Mouse (Mus musculus): ENCODE measurements around the gene Dzip1l.

Gene Dzip1l

DNA sequence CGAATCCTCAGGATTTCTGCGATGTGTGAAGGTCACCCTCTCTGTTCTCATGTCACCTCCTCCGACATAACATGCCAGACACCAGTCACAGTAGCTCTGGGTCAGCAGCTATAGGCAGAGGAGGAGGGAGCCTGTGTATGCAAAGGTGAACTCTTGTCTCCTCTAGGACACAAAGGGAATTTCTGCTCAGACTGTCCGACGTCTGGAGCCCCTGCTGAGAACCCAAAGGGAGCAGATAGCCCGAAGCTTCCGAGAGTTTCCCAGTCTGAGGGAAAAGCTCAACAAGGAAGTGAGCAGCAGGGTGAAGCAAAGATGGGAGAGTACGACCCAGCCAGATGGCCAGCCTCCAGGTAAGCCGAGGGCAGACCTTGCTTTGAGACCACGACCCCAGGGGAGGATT is 31.5 kb downstream of the Dzip1l start:
- WGBS, result 72% methylated on average over 10 of the region's 10 CpGs

DNA sequence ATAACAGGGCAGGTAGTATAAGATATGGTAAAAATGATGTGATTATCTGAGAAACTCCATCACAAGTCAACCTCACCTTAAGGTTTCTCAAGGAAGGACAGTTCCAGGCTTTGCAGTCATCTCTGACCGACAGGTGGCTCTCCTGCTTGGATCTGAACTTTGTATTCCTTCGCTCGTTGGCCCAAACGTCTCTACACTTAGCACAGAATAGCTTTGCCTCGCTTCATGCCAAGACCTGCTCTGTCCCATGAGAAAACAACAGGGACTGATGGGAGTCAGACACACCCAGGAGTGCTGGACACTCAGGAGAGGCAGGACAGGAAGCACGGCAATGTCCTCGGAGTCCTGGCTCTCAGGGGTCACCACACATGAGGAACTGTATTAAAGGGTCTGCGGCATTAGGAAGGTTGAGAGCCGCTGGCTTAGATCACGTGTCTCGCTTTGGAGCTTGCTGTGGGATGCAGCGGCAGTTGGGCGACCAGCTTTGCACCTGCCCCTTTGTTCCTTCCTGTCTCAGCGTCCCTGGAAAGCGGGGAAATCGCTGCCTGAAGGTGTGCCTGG is 32.4 kb downstream of the Dzip1l start:
- WGBS, result 71% methylated on average over 16 of the region's 16 CpGs

DNA sequence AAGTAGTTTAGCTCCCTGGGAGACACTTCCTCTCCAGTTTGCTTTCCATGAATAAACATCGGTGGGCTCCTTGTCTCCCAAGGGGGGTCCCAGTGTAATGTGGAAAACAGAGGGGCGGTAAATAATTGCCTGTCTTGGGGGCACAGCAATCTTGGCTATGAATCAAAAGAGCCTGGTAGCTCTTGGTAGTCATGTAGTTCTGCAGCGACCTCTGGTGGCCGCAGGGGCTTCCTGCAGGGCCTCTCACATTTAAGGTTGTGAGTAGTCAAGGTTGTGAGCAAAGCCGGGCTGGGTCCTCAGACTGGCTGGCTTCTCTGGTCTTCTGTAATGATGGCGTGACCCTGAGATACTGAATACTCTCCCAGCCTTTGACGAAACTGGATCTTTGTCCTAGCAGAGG is 33.1 kb downstream of the Dzip1l start:
- WGBS, result 28% methylated on average over 7 of the region's 7 CpGs

DNA sequence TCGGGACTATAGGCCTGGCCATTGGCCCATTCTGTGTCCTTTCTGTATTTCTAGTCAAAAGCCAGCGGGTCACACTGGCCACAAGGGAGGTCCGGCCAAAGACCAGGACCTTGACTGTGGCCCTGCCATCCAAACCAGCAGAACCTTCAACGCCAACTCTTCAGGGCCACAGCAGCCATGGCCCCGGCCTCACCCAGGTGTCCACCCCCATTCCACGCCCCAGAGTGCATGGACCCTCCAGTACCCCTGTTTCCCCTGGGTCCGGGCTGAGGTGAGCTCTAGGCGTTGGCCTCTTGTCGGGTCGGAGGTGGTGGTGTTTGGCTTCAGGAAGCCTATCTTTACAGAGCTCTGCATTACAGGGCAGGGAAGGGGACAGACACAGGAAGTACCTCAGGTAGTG is 33.6 kb downstream of the Dzip1l start:
- WGBS, result 91% methylated on average over 10 of the region's 10 CpGs

DNA sequence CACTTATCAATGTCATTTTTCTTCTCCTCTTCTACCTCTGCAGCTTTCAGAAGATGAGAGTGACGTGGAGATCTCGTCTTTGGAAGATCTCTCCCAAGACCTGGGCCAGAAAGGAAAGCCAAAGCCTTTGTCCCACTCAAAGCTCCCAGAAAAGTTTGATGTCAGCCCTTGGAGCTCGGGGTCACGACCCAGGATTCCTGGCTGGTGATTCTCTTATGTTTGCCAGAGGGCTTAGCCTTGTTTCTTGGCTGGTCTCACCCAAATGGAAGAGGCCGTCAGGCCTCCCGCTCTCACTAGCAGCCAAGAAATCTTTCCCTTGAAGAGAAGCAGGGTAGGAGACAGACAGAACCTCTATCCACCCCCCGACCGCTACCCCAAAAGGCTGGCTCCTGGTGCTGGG is 38.3 kb downstream of the Dzip1l start:
- WGBS, result 80% methylated on average over 8 of the region's 8 CpGs

DNA sequence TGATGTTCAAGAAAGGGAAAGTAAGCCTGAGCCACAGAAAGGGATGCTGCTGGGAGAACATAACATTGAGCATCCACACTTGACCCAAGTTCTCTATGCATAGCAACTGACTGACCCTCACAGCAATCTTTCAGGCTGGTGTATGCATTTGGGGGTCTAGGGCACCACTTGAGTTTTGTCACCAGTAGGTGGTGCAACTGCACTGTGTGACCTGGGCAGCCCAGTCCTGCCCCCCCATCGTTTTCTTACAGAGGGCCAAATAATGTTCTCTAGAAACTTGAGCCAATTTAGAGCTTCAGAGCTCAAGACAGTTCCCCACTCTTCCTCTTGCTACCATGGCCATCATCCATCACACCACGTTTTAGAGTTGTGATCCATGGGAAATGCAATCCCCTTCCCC is 42.3 kb downstream of the Dzip1l start:
- WGBS, result 29% methylated on average over 2 of the region's 2 CpGs

DNA sequence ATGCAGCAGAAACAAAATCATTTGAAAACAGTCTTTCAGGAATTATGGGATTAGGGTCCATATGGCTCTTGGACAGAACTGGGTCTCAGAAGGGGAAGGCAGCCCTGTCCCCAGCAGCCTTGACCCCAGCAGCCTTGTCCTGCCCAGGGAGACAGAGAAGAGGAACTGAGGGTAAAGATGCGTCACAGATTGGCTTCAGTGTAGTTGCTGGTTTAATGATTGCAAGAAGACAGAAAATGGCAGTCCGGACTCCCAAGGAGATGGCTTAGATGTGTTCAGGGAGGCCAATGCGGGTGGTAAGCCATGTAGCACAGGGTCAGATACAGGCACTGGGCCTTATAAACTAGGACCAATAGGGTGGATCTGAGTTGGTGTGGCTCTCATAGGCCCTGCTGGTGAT is 46.4 kb downstream of the Dzip1l start:
- 96% methylated on average over 3 of the region's 3 CpGs for WGBS

DNA sequence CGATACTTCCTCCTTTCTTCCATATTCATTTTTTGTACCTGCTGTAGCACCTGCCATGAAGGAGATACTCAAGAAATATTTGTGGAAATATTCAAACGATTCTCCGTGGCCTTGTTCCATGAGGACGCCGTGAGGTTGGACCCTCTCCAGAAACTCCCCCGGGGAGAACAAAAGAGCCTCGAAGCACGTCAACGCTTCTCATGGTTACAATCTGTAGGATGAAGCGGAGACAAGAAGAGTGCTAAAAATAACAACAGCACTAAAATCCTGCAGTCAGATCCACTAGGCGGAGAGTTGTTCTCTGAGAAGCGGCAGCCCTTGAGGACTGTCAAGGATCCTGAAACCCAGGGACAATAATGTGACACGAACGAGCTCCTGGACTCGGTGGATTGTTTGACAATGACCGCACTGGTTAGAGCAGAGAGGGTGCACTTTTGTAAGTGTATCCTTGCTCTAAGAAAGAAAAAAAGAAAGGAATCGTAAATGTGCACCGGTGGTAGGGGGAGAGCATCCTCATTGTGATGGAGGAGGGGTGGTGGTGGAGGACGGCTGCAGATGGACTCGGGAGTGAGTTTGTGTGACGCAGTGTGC is 52.8 kb downstream of the Dzip1l start:
- 27% methylated on average over 21 of the region's 21 CpGs for WGBS

DNA sequence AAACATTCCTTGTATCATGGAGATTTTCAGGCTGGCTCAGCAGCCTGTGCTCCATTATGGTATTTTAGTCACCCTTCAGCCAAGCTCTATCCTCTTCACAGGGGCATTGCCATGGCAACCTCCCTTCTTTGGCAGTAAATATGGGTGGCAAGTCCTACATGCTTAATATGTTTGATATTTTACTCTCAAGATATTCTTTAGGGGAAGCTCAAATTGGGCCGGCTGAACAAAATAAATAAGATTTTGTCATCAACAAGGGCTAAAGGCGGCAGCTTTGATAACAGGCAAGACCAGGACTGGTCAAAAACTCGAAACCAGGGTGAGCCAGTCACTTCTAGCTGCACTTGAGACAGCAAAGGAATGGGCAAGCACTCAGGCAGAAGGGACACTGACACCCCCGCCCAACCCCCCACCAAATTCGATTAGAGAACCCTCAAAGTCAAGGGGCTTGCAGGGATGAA is 55.8 kb downstream of the Dzip1l start:
- WGBS, result 54% methylated on average over 5 of the region's 5 CpGs

DNA sequence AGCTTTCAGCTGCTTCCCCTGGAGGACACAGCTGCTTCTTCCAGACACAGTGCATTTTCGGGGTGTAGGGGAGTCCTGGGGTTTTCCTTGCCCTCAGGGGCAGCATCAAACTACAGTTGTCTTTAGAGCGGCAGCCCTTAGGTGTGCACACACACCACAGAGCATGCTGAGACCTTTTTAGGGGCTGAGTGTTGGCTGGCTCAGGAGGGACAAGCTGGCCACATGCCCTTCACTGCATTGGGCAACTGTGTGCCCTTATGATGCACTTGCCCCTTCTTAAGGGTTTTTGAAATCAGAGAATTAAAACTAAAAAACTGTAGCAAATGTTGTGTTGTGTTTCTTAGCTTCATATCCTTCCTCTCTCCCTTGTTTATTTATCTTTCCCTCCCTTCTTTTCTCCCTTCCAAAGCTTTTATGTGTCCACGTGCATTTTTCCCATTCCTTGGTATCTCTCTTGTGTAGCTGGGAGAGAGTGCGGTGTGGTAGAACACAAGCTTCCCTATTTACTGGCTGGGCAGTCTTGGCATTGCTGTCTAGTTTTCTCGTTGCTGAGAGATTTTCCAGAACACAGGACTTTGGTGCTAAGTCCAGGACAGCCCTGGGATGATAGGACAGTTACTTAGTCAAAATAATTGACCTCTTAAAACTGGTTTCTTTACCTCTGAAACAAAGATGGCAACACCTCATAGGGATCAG is 56.4 kb downstream of the Dzip1l start:
- WGBS, result 55% methylated on average over 5 of the region's 5 CpGs

DNA sequence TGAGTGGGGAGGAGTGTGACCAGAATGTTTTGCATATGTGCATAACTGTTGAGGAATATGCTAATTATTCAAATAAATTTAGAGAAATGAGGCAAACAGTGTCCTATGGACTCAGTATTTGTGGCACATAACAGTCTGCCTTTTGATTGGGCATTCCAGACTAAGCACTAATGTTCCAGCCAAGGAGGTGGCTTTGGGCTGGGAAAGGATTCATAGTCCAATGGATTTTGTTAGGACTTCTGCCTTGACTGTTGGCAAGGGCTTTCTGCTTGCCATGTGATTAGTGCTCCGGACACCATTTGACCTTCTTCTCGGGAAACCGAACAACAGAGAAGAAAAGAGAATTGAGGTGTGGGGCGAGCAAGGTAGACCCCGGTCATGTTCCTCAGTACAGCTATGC is 60.5 kb downstream of the Dzip1l start:
- 94% methylated on average over 5 of the region's 5 CpGs for WGBS

DNA sequence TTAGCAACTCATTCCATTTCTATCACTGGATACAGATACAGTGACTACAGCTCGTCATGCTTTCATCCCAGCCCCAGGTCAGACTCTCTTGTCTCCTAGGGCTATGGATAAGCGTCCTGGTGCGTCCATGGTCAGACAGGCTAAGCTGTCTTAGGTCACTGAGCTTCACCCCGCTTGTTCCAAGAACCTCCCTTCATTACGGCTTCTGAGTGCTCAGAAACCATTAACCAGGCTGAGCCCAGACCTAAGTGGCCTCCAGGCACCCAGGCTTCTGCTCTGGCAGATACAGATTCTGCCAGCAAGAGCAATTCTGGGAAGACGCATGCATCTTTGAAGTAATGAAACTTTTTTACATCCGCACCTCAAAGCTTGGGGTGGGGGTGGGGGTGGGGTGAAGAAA is 61.1 kb downstream of the Dzip1l start:
- 91% methylated on average over 7 of the region's 7 CpGs for WGBS

DNA sequence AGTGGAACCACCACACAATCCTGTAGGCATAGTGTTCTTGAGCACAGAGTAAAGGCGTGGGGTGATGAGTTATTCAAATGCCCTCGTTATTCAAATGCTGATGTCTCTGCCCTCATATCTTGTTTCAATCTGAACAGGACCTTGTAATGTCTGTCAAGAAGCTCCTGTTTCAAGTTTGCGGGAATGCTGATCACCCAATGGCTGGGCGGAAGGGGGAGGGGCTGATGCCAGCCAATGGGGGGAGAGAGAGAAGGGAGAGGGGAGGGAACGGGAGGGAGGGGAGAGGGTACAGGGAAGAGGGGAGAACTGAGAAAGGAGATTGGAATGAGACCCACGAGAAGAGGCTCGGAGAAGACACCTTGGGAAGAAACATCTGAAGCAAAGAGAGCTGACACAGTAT is 65.7 kb downstream of the Dzip1l start:
- WGBS, result 68% methylated on average over 7 of the region's 7 CpGs

DNA sequence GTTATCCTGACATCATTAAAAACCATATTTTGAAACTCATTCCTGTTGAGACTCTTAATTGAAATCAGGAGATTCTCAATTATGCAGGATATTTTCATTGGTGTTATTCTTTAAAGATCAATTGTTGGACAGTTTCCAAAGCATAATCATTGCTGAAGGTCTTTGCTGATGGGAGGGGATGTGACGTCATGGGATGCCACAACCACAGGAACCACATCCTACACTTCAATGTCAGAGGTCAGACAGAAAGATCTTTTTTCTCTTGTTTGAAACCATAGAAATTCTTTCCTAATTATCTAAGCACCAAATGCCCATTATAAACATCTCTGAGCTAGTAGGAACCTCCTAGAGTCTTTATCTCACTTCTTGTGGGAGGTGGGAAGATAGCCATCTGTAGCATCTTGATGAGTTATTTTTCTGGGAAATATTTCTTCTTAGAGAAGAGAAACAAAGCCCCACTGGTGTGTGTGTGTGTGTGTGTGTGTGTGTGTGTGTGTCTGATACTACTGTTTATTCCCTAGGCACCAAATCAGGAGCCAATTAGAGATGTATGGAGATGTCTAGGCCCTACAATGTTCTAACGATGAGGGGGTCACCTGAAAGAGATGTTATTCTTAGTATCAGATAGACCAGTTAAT is 70.6 kb downstream of the Dzip1l start:
- 69% methylated on average over 2 of the region's 2 CpGs for WGBS

DNA sequence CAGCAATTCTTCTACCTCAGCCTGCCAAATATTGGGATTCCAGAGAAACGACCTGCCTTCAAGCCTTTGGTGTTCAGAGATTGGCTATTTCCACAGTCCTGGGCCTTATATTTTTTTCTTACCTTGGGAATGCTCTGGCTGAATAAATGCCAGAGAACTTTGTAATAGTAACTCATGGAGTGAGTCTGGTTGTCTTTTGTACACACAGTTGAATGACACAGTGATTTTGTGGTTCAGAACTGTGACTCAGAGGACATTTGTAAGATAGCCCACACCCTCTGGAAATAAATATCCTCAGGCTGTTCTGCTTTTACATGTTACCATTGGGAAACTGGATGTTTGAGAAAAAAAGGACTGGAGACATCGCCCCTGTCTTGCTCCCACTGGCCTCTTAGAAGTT is 71.9 kb downstream of the Dzip1l start:
- 82% methylated on average over 2 of the region's 2 CpGs for WGBS

DNA sequence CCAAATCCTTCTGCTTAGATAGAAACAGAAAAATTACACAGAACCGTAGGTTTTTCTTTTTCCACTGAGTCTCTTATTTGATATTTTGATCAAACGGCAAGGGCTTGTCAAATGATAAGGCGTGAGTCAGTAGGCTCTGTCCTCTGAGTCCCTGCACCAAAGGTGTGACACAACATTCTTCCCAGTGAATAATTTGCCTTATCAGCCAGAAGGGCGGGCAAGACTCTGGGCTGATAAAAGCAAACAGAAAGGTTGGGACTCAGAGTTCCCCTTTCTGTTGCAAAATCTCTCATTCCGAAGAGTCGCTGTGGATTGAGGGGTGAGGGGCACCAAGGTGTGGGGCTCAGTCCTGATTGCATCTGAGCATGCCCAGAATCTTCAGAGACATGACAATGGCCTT is 72.9 kb downstream of the Dzip1l start:
- WGBS, result 92% methylated on average over 6 of the region's 6 CpGs

DNA sequence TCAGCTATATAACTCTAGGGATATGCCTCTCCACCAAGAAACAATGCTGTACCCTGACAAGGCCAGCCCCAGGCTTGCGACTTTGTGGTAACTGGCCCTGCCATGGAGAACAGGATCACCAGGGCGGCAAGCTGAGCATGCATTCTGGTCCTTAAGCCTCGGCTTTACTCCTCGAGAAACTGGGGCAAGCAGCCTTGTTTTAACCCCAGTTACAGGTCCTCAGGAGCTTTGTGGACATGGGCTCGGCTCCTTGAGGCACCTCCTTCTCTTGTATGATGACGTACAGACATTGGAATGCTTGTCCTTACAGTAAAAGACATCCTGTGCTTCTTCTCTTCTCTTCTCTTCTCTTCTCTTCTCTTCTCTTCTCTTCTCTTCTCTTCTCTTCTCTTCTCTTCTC is 74.4 kb downstream of the Dzip1l start:
- 89% methylated on average over 6 of the region's 6 CpGs for WGBS

DNA sequence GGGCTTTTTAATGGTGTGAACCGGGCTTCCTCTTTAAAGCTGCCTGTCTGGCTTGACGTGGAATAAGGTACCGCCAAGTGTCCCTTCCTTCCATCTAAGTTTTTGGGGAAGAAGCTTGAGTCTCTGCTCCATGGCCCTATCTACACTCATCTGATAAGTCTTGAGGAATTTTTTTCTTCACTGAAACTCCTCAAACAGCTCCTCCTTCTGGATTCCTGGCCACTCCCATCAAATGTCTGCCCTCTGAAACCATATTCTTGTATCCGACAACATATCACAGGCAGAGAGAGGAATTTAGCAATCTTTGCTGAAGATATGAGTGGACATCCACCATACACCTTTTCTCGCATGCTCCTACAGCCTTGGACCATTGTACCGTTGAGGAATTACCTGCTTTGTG is 77.0 kb downstream of the Dzip1l start:
- 94% methylated on average over 6 of the region's 6 CpGs for WGBS

DNA sequence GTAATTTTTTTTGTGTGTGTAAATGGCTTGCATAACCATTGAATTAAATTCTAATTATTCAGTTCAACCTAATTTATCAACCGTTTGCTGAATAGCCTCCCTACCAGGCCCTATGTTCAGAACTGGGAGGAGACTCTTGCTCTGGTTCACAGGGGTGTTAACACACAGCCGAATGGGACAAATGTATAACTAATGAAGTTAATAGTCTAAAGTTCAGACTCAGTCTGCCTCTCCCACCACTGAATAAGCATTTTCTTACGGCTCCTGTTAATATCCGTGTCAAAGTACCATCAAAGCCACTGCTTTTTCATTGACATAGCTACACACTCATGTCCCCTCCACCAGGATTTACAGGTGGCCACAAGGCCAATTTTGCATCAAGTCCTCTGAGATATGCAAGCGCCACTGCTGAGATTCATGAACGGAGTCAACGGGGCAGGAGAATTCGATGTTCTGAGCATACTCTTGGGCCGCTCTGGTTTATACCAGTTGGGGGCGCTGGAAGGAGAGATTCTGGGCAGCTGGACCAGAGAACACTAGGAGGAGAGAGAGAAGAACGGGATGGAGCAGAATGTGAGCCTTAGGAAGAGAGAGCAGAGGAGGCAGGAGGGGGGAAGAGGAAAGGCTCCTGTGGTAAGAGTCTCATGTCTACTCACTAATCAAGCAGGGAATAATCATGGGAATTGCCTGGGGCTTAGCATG is 78.3 kb downstream of the Dzip1l start:
- 82% methylated on average over 11 of the region's 11 CpGs for WGBS

DNA sequence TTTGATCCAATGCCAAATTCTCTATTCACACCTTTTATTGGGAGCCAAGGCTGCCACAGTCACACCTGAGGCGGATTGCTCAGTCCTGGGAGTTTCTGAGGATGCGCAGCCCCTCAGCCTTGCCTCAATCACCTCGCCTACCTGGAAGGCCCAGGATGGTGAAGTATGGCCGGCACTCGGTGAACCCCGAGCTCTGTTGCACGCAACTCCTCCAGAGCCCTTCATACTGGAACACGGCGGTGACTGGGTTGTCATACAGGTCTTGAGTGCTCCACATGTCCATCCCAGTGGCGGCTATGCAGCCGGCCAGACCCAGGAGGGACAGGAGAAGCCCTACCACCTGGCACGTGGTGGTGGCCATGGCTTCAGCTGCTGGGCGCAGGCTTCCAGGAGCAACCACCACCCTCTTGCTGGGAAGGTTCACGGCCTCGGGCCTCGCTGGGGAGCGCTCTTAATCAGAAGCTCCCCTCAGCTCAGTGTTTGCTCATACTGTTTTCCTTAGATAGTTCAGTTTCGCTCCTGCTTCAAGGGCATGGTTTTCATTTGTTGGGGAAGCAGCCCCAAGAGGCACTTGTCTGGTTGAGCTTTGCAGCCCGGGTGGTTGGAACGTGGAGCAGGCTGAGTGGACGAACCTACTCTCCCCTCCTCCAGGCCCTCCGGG is 80.4 kb downstream of the Dzip1l start:
- 90% methylated on average over 22 of the region's 22 CpGs for WGBS

DNA sequence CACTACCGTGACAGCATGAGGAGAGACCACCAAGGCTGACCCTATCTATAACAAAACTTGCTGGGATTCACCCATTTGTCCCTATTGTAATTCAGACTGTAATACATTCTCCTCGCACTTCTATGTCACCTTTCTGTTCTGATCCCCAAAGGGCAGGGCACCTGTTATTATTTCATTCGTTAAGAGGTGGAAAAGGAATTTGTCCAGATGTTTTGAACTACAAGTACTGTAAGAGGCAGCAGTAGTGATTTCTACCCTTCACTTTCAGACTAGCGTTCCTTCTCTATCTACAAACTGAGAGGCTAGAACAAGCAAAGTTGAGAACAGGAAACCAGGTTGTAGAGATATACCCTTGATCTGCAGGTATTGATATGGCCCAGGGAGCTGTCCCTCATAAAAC is 81.0 kb downstream of the Dzip1l start:
- 89% methylated on average over 4 of the region's 4 CpGs for WGBS

DNA sequence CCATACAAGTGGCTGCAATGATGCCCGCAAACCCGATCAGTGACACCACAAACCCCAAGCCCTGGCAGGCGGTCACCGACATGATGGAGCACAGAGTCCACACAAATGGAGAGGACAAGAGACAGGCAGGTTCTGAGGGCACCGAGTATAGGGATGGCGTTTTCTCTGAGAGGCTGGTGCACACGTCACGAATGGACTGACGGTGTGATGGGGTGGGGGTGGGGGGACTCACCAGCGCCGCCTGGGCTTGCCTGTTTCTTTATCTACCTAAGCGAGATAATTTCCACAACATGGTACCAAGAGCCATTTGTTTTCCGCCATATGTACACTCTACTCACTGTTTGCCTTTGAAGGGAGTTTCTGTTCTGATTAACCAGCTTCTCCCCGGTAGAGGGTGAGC is 87.8 kb downstream of the Dzip1l start, which contains the start of gene Cldn18:
Gene Cldn18 (minus strand): TSS at position 134 of the 400 bp plus-strand sequence.
- 92% methylated on average over 14 of the region's 14 CpGs for WGBS

All from cerebral cortex, adult 2 months (tissue).